9 mouse cellular contexts compared by ENCODE assay signal in genomic region chr1:180987759-180988158, GRCm38 (mm10). TPM values are rescaled to one million over a fixed set of nuclear protein-coding genes. Genes with fewer than 3 reads are reported as not detected.
DNase-seq lines count a peak whose midpoint lies in the region; ATAC-seq and TF ChIP-seq lines count a peak whose summit lies in the region.
"Had no signal": no experiment of that assay in that cellular context is flagged by ENCODE, and none has a peak within 500 bp of the region (broad histone marks: within the 10 kb centered on the region; RNA-seq: fewer than 3 reads in every experiment).

No protein-coding gene starts in this region.

- WGBS in kidney, postnatal 0 days: 2% methylated on average over 9 of the region's 9 CpGs
- WGBS in liver, embryonic 13.5 days (ENCODE audit: insufficient replicate concordance): 2% methylated on average over 9 of the region's 9 CpGs
- 1% methylated on average over 9 of the region's 9 CpGs for WGBS in neural tube, embryonic 11.5 days

- TF ChIP-seq CTCF in kidney, postnatal 0 days (IDR thresholded peaks at IDR 0.05; ENCODE audit: low read depth): peak; percentile 98

- peak; percentile 45 for DNase-seq in ovary, adult 18-20 months (ENCODE audit: low spot score)
- no peak for DNase-seq in ovary, postnatal 10 days (ENCODE audit: low spot score)
- peak; percentile 80 to 88 for DNase-seq in cerebellum, postnatal 25 days
- peak; percentile 45 for DNase-seq in gastrocnemius, postnatal 25 days
- DNase-seq in kidney, postnatal 0 days (ENCODE audit: low spot score): peak; percentile 89
- DNase-seq in liver, embryonic 13.5 days: peak; percentile 63
- DNase-seq in neural tube, embryonic 11.5 days (ENCODE audit: low spot score): peak; percentile 80
- DNase-seq in testis, postnatal 10 days (ENCODE audit: low spot score): peak; percentile 85

- H3K9ac ChIP-seq in kidney, postnatal 0 days (ENCODE audit: low read depth, low read length): no peak overlapping the region
- H3K9ac ChIP-seq in liver, embryonic 13.5 days: no peak overlapping the region
- no peak overlapping the region for H3K9ac ChIP-seq in neural tube, embryonic 11.5 days (ENCODE audit: low read length)

- H3K27ac ChIP-seq in kidney, postnatal 0 days: no peak overlapping the region
- H3K27ac ChIP-seq in liver, embryonic 13.5 days: no peak overlapping the region
- H3K27ac ChIP-seq in neural tube, embryonic 11.5 days (ENCODE audit: low read depth, low read length): no peak overlapping the region

- H3K9me3 ChIP-seq in kidney, postnatal 0 days (replicated peaks; ENCODE audit: low read length): no peaks in the 10 kb centered on the region
- H3K9me3 ChIP-seq in liver, embryonic 13.5 days (replicated peaks): no peaks in the 10 kb centered on the region
- H3K9me3 ChIP-seq in neural tube, embryonic 11.5 days (ENCODE audit: control insufficient read depth, low read length): no peaks in the 10 kb centered on the region

- H3K27me3 ChIP-seq in kidney, postnatal 0 days (ENCODE audit: insufficient read depth, low read length): no peaks in the 10 kb centered on the region
- peaks cover 19% of the 10 kb centered on the region for H3K27me3 ChIP-seq in liver, embryonic 13.5 days
- H3K27me3 ChIP-seq in neural tube, embryonic 11.5 days (ENCODE audit: control insufficient read depth, insufficient read depth, low read length): no peaks in the 10 kb centered on the region

- H3K4me3 ChIP-seq in kidney, postnatal 0 days (replicated peaks; ENCODE audit: low read depth, low read length): no peak overlapping the region
- H3K4me3 ChIP-seq in liver, embryonic 13.5 days (replicated peaks): no peak overlapping the region
- H3K4me3 ChIP-seq in neural tube, embryonic 11.5 days (ENCODE audit: low read depth, low read length): no peak overlapping the region
- H3K4me3 ChIP-seq: erythroblast, embryonic 14.5 days had no signal

- ATAC-seq in kidney, postnatal 0 days (replicated peaks; ENCODE audit: low FRiP score, low read depth): no peak
- 0 out of 2 replicates have a peak, but pooled peaks have one; percentile 40 for ATAC-seq in liver, embryonic 13.5 days (ENCODE audit: low read depth)
- no peak for ATAC-seq in neural tube, embryonic 11.5 days (ENCODE audit: insufficient read depth, low FRiP score, low TSS enrichment)

- H3K4me1 ChIP-seq in kidney, postnatal 0 days (replicated peaks; ENCODE audit: insufficient read depth, low read length): no peaks in the 10 kb centered on the region
- no peaks in the 10 kb centered on the region for H3K4me1 ChIP-seq in liver, embryonic 13.5 days (replicated peaks)
- no peaks in the 10 kb centered on the region for H3K4me1 ChIP-seq in neural tube, embryonic 11.5 days (ENCODE audit: control insufficient read depth, insufficient read depth, low read length)

- no peak overlapping the region; the same call in 1 of the 2 replicates for H3K4me2 ChIP-seq in kidney, postnatal 0 days (ENCODE audit: low read length)
- no peak overlapping the region for H3K4me2 ChIP-seq in liver, embryonic 13.5 days
- no peak overlapping the region for H3K4me2 ChIP-seq in neural tube, embryonic 11.5 days (ENCODE audit: low read depth)

- H3K36me3 ChIP-seq in kidney, postnatal 0 days (ENCODE audit: insufficient read depth, low read length): no peaks in the 10 kb centered on the region
- no peaks in the 10 kb centered on the region for H3K36me3 ChIP-seq in liver, embryonic 13.5 days
- no peaks in the 10 kb centered on the region for H3K36me3 ChIP-seq in neural tube, embryonic 11.5 days (ENCODE audit: control insufficient read depth, insufficient read depth, low read length)

RNA-seq across cellular contexts. Expression of gene Ephx1, which starts 32.9 kb away (rescaled TPM):
- total RNA-seq in gastrocnemius, postnatal 25 days (2021): 10 to 100 TPM; 12.0 to 15.4 TPM
- 19.1 and 20.2 TPM in 2 replicates for polyA plus RNA-seq in kidney, postnatal 0 days (2015; fragmentation: Nextera tagmentation; extraction: Ambion mirVana)
- polyA plus RNA-seq in liver, embryonic 13.5 days (2015; fragmentation: Nextera tagmentation; extraction: Ambion mirVana): 3.5 and 3.7 TPM in 2 replicates
- polyA plus RNA-seq in neural tube, embryonic 11.5 days (2014; fragmentation: Nextera tagmentation; extraction: Ambion mirVana): 1.6 and 2.7 TPM in 2 replicates
- polyA plus RNA-seq: erythroblast, embryonic 14.5 days had no signal

RNA-seq across cellular contexts. Expression of gene Tmem63a, which starts 45.6 kb away (rescaled TPM):
- total RNA-seq in gastrocnemius, postnatal 25 days (2021): 10 to 100 TPM; 11.7 to 12.4 TPM
- 10.6 and 14.8 TPM in 2 replicates for polyA plus RNA-seq in kidney, postnatal 0 days (2015; fragmentation: Nextera tagmentation; extraction: Ambion mirVana)
- polyA plus RNA-seq in liver, embryonic 13.5 days (2015; fragmentation: Nextera tagmentation; extraction: Ambion mirVana): 5.2 and 7.5 TPM in 2 replicates
- 2.6 and 3.1 TPM in 2 replicates for polyA plus RNA-seq in neural tube, embryonic 11.5 days (2014; fragmentation: Nextera tagmentation; extraction: Ambion mirVana)

RNA-seq across cellular contexts. Expression of gene Lefty1, which starts 52.9 kb away (rescaled TPM):
- total RNA-seq in gastrocnemius, postnatal 25 days (2021): under 1 TPM in 1 of 2 experiments, not detected in 1; 0.33 TPM
- polyA plus RNA-seq in kidney, postnatal 0 days (2015; fragmentation: Nextera tagmentation; extraction: Ambion mirVana): 1.5 and 1.6 TPM in 2 replicates
- polyA plus RNA-seq in liver, embryonic 13.5 days (2015; fragmentation: Nextera tagmentation; extraction: Ambion mirVana): 6.0 and 6.5 TPM in 2 replicates
- 0.39 and 0.41 TPM in 2 replicates for polyA plus RNA-seq in neural tube, embryonic 11.5 days (2014; fragmentation: Nextera tagmentation; extraction: Ambion mirVana)
